Mouse (Mus musculus): ENCODE measurements at regions not wholly inside any gene's neighbourhood (a gene's known extent, or its start where the extent isn't known, plus 50 kb on each side); places are given as distances from the start of the nearest gene placed in this dataset.

DNA sequence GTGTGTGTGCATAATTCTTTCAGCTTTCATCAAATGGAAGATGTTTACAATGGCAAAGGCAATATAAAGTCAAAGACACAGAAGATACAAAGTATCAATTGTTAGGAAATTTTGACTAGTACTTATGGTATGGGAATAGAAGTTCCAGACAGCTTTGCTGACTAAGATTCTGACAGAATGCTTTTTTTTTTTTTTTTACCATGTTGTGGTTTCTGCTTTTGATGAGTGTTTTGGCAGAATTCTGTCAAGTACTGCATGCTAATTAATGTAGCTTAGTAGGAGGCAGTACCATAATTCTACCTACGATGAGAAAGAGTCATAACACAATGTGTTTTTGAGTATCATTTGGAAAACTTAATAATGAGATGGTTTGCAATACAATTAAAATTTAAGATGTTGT lies 215.3 kb upstream of the Tet2 start:
- no peak overlapping the region for H3K27ac ChIP-seq (ENCODE audit: low read depth)
- H3K9me3 ChIP-seq (ENCODE audit: control insufficient read depth, low read length), result no peaks in the 10 kb centered on the region
- H3K9ac ChIP-seq (ENCODE audit: low read length), result no peak overlapping the region
- no peaks in the 10 kb centered on the region; the same call in 1 of the 2 replicates for H3K4me1 ChIP-seq (replicated peaks; ENCODE audit: control insufficient read depth, insufficient read depth, low read length)
- WGBS, result 94% methylated on average over 1 of the region's 1 CpGs
- ATAC-seq (replicated peaks; ENCODE audit: low FRiP score, low TSS enrichment, low read depth), result no peak
- H3K4me3 ChIP-seq (ENCODE audit: low read depth, low read length), result no peak overlapping the region
- H3K4me2 ChIP-seq (ENCODE audit: low read length), result no peak overlapping the region
- no peaks in the 10 kb centered on the region for H3K27me3 ChIP-seq (replicated peaks; ENCODE audit: control insufficient read depth, insufficient read depth, low read length)
- DNase-seq (ENCODE audit: low spot score), result no peak
- no peaks in the 10 kb centered on the region for H3K36me3 ChIP-seq (ENCODE audit: control insufficient read depth, insufficient read depth, low read length)

DNA sequence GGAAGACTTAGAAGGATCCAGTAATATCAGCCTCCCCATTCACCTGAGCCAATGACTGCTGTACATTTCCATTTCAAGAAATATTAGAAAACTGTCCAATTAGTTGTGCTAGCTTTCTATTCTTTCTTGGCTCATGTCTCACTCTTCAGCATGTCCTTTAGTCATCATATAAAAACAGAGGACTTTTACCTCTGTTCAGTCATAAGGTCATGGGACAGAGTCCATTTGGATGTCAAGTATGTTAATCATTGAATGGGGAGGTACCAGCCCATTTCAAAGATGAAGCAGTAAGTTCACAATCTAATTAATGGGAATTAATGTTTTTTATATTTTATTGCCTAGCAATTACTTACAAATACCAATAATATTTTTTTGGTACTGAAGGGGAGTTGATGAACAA lies 218.8 kb upstream of the Tet2 start:
- Histone ChIP-seq H3K4me1 (replicated peaks; ENCODE audit: control insufficient read depth, insufficient read depth, low read length) (no peaks in the 10 kb centered on the region), H3K36me3 (ENCODE audit: control insufficient read depth, insufficient read depth, low read length) (no peaks in the 10 kb centered on the region), H3K9me3 (ENCODE audit: control insufficient read depth, low read length) (no peaks in the 10 kb centered on the region), H3K27ac (ENCODE audit: low read depth) (no peak overlapping the region), H3K4me2 (ENCODE audit: low read length) (no peak overlapping the region), H3K9ac (ENCODE audit: low read length) (no peak overlapping the region), H3K27me3 (replicated peaks; ENCODE audit: control insufficient read depth, insufficient read depth, low read length) (no peaks in the 10 kb centered on the region), H3K4me3 (ENCODE audit: low read depth, low read length) (no peak overlapping the region)
- no peak for DNase-seq (ENCODE audit: low spot score)
- ATAC-seq (replicated peaks; ENCODE audit: low FRiP score, low TSS enrichment, low read depth), result no peak

DNA sequence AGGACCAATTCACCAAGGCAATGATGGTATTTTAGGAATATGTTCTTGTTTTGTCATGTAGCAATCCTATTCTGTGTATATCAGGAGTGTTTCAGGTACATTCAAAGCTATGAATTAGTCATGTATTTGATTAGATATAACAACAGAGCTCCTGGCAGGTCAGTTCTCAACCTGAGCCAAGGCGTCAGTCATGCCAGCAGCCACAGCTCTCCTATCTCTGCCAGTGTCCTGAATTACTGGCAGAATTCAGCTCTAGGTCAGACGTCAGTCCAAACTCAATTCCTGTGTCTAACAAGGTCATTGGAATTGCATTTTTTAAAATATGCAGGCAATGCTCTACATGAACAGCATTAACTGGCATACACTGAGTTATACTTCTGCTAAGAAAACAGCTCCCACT lies 228.6 kb upstream of the Tet2 start:
- H3K27me3 ChIP-seq (replicated peaks; ENCODE audit: control insufficient read depth, insufficient read depth, low read length), result no peaks in the 10 kb centered on the region
- no peak for ATAC-seq (replicated peaks; ENCODE audit: low FRiP score, low TSS enrichment, low read depth)
- H3K36me3 ChIP-seq (ENCODE audit: control insufficient read depth, insufficient read depth, low read length), result no peaks in the 10 kb centered on the region
- H3K4me2 ChIP-seq (ENCODE audit: low read length), result no peak overlapping the region
- 74% methylated on average over 2 of the region's 2 CpGs for WGBS
- H3K27ac ChIP-seq (ENCODE audit: low read depth), result no peak overlapping the region
- H3K4me3 ChIP-seq (ENCODE audit: low read depth, low read length), result no peak overlapping the region
- no peaks in the 10 kb centered on the region for H3K4me1 ChIP-seq (replicated peaks; ENCODE audit: control insufficient read depth, insufficient read depth, low read length)
- no peaks in the 10 kb centered on the region for H3K9me3 ChIP-seq (ENCODE audit: control insufficient read depth, low read length)
- no peak for DNase-seq (ENCODE audit: low spot score)
- H3K9ac ChIP-seq (ENCODE audit: low read length), result no peak overlapping the region

DNA sequence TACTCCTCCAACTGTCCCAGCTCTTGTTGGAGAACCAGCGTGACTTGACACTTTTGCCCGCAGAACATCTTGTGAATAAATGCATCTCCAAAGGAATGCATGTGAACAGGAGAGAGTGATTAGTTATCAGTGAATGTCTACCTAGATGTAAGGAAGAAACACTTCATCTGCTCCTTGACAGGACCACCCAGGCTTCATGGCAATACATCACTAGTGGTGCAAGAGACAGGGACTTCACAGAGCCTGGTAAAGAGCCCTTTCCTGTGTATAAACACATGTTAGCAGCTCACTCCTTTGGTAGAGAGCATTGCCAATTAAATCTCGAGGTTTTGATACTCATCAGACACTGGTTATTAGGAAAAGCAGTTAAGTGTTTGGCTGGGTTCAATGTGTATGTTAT lies 229.3 kb upstream of the Tet2 start:
- ATAC-seq (replicated peaks; ENCODE audit: low FRiP score, low TSS enrichment, low read depth) (no peak), DNase-seq (ENCODE audit: low spot score) (no peak)
- Histone ChIP-seq H3K9me3 (ENCODE audit: control insufficient read depth, low read length) (no peaks in the 10 kb centered on the region), H3K4me1 (replicated peaks; ENCODE audit: control insufficient read depth, insufficient read depth, low read length) (no peaks in the 10 kb centered on the region), H3K4me2 (ENCODE audit: low read length) (no peak overlapping the region), H3K27ac (ENCODE audit: low read depth) (no peak overlapping the region), H3K4me3 (ENCODE audit: low read depth, low read length) (no peak overlapping the region), H3K27me3 (replicated peaks; ENCODE audit: control insufficient read depth, insufficient read depth, low read length) (no peaks in the 10 kb centered on the region), H3K36me3 (ENCODE audit: control insufficient read depth, insufficient read depth, low read length) (no peaks in the 10 kb centered on the region), H3K9ac (ENCODE audit: low read length) (no peak overlapping the region)
- WGBS, result 32% methylated on average over 3 of the region's 3 CpGs

DNA sequence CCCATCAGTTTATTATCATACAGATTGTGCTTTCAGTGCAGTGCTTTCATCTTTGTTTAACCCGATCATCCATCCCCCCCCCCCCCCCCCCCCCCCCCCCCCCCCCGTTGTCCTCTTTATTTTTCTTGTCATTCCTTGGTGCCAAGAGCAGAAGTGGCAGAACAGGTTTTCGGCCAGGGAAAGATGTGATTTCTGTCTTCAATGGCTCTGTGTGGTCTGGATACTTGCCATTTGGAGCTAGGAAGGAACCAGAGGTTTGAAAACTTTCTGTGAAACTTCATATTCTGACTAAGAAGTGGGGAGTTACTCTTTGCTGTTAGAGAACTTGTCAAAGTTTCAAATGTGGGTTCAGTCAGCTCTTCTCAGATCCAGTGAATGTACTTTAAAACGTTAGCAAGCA lies 231.1 kb upstream of the Tet2 start:
- Histone ChIP-seq H3K4me1 (replicated peaks; ENCODE audit: control insufficient read depth, insufficient read depth, low read length) (no peaks in the 10 kb centered on the region), H3K4me3 (ENCODE audit: low read depth, low read length) (no peak overlapping the region), H3K27ac (ENCODE audit: low read depth) (no peak overlapping the region), H3K27me3 (replicated peaks; ENCODE audit: control insufficient read depth, insufficient read depth, low read length) (no peaks in the 10 kb centered on the region), H3K9ac (ENCODE audit: low read length) (no peak overlapping the region), H3K4me2 (ENCODE audit: low read length) (no peak overlapping the region), H3K9me3 (ENCODE audit: control insufficient read depth, low read length) (no peaks in the 10 kb centered on the region), H3K36me3 (ENCODE audit: control insufficient read depth, insufficient read depth, low read length) (no peaks in the 10 kb centered on the region)
- 12% methylated on average over 3 of the region's 4 CpGs for WGBS
- DNase-seq (ENCODE audit: low spot score) (no peak), ATAC-seq (replicated peaks; ENCODE audit: low FRiP score, low TSS enrichment, low read depth) (no peak)

DNA sequence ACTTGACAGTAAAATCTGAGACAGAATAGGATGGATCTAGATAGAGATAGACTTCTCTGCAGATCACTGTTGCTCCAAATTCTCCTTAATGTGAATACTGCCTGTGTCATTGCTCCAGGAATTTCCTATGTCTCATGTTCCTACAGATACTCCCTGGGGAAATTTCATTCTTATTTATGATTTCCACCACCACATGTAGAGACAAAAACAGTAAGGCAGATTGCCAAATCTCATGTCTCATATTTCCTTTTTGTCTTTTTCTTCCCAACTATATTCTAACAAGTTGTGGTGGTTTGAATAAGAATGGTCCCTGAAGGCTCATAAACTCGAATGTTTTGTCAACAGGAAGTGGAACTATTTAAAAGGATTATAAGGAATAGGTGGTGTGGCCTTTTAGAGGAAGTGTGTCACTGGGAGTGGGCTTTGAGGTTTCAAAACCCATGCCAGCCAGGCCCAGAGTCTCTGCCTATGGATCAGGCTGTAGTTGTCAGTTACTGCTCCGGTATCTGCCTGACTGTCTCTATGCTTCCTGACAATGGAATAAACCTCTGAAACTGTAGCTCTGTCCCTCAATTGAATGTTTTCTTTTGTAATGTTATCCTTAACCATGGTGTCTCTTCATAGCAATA lies 234.3 kb upstream of the Tet2 start:
- no peak overlapping the region for H3K4me2 ChIP-seq (ENCODE audit: low read length)
- H3K4me1 ChIP-seq (replicated peaks; ENCODE audit: control insufficient read depth, insufficient read depth, low read length), result no peaks in the 10 kb centered on the region
- 81% methylated on average over 2 of the region's 2 CpGs for WGBS
- ATAC-seq (replicated peaks; ENCODE audit: low FRiP score, low TSS enrichment, low read depth), result no peak
- H3K9me3 ChIP-seq (ENCODE audit: control insufficient read depth, low read length), result no peaks in the 10 kb centered on the region
- no peak overlapping the region for H3K9ac ChIP-seq (ENCODE audit: low read length)
- DNase-seq (ENCODE audit: low spot score), result no peak
- no peak overlapping the region for H3K27ac ChIP-seq (ENCODE audit: low read depth)
- H3K4me3 ChIP-seq (ENCODE audit: low read depth, low read length), result no peak overlapping the region
- H3K27me3 ChIP-seq (replicated peaks; ENCODE audit: control insufficient read depth, insufficient read depth, low read length), result no peaks in the 10 kb centered on the region
- H3K36me3 ChIP-seq (ENCODE audit: control insufficient read depth, insufficient read depth, low read length), result no peaks in the 10 kb centered on the region

DNA sequence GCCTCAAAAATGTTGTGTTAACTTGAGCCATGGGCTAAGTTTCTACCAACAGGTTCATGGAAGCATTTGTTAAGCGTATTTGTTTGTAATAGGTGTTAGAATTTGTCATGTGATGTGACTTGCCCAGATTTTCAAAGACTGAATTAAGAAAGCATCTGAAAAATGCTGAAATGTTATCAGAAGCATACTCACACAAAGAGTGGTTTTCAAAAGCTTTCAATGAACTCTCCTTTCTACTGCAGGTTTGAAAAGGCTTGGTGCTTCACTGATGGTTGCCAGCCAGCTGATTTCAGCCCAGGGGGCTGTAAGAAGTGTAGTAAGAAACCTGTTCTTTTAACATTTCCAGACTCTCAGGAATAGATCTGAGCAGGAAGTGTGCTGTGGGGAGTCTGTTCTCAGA lies 238.1 kb upstream of the Tet2 start:
- 89% methylated on average over 1 of the region's 1 CpGs for WGBS
- no peak for DNase-seq (ENCODE audit: low spot score)
- H3K4me1 ChIP-seq (replicated peaks; ENCODE audit: control insufficient read depth, insufficient read depth, low read length), result no peaks in the 10 kb centered on the region
- ATAC-seq (replicated peaks; ENCODE audit: low FRiP score, low TSS enrichment, low read depth), result no peak
- no peak overlapping the region for H3K4me2 ChIP-seq (ENCODE audit: low read length)
- no peaks in the 10 kb centered on the region for H3K27me3 ChIP-seq (replicated peaks; ENCODE audit: control insufficient read depth, insufficient read depth, low read length)
- H3K9ac ChIP-seq (ENCODE audit: low read length), result no peak overlapping the region
- no peaks in the 10 kb centered on the region for H3K36me3 ChIP-seq (ENCODE audit: control insufficient read depth, insufficient read depth, low read length)
- no peak overlapping the region for H3K4me3 ChIP-seq (ENCODE audit: low read depth, low read length)
- no peaks in the 10 kb centered on the region for H3K9me3 ChIP-seq (ENCODE audit: control insufficient read depth, low read length)
- H3K27ac ChIP-seq (ENCODE audit: low read depth), result no peak overlapping the region

DNA sequence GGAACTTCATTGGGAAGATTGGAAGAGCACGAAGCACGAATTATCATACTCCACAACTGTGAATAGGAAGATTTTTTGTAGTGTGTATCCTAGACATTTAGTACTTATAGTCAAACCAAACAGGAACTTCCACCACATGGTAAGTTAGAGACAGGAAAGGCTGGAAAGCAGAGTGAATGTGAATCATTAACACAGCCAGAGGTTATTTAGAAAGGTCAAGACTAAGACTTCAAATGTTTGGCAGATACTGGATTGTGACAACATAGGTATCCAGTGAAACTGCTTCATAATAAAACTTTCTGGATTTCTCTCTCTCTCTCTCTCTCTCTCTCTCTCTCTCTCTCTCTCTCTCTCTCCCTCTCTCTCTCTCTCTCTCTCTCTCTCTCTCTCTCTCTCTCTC lies 246.4 kb upstream of the Tet2 start:
- 88% methylated on average over 2 of the region's 2 CpGs for WGBS
- Histone ChIP-seq H3K9me3 (ENCODE audit: control insufficient read depth, low read length) (no peaks in the 10 kb centered on the region), H3K4me2 (ENCODE audit: low read length) (no peak overlapping the region), H3K27ac (ENCODE audit: low read depth) (no peak overlapping the region), H3K4me1 (replicated peaks; ENCODE audit: control insufficient read depth, insufficient read depth, low read length) (no peaks in the 10 kb centered on the region), H3K36me3 (ENCODE audit: control insufficient read depth, insufficient read depth, low read length) (no peaks in the 10 kb centered on the region), H3K9ac (ENCODE audit: low read length) (no peak overlapping the region), H3K4me3 (ENCODE audit: low read depth, low read length) (no peak overlapping the region), H3K27me3 (replicated peaks; ENCODE audit: control insufficient read depth, insufficient read depth, low read length) (no peaks in the 10 kb centered on the region)
- ATAC-seq (replicated peaks; ENCODE audit: low FRiP score, low TSS enrichment, low read depth) (no peak), DNase-seq (ENCODE audit: low spot score) (no peak)

DNA sequence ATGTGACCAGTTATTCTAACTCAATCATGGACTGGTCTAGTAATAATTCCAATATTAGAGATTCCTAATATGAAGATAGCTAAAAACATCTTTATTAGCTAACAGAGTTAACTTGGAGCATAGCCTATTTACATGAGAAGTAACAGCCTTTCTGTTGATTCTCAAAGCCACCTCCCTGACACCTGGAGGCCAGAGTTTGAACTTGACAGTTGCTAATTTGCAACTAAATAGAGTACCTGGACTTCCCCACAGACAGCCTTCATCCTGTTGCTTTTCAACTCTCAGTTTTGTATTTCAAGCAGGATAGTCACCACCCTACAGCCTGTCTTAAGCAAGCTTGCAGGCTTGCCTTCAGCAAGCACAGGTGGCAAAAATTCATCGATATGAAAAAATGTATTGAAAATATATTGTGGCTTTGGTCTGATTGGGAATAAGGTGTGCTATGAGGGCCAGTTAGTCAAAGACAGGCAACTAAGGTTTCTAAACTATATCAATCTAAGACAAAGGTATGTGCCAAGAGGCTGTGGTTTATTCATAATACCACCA lies 264.1 kb upstream of the Tet2 start:
- no peak for ATAC-seq (replicated peaks; ENCODE audit: low FRiP score, low TSS enrichment, low read depth)
- no peak overlapping the region for H3K9ac ChIP-seq (ENCODE audit: low read length)
- DNase-seq (ENCODE audit: low spot score), result no peak
- H3K9me3 ChIP-seq (ENCODE audit: control insufficient read depth, low read length), result no peaks in the 10 kb centered on the region
- no peaks in the 10 kb centered on the region for H3K36me3 ChIP-seq (ENCODE audit: control insufficient read depth, insufficient read depth, low read length)
- no peak overlapping the region for H3K4me3 ChIP-seq (ENCODE audit: low read depth, low read length)
- no peak overlapping the region for H3K27ac ChIP-seq (ENCODE audit: low read depth)
- H3K4me1 ChIP-seq (replicated peaks; ENCODE audit: control insufficient read depth, insufficient read depth, low read length), result no peaks in the 10 kb centered on the region
- H3K4me2 ChIP-seq (ENCODE audit: low read length), result no peak overlapping the region
- H3K27me3 ChIP-seq (replicated peaks; ENCODE audit: control insufficient read depth, insufficient read depth, low read length), result no peaks in the 10 kb centered on the region
- 69% methylated on average over 1 of the region's 1 CpGs for WGBS

Measured in intestine, embryonic 14.5 days (tissue).